Mouse (Mus musculus) v-Abl transformed pro-B cells (cell line): Measurements from ENCODE around the gene Casc1.

Experiments used
- in situ Hi-C, 2 experiments: fragments of 400-800 bp; cut with MboI; formaldehyde crosslinking; loops; one replicate each; pipeline ENCODE4 v1.15.1; 2025; ENCODE audit not compliant: unreplicated experiment in 2 of 2

Gene Casc1

GRCm38 (mm10) chr6:145210816-145211338 lies at the start of gene Casc1, which contains the start of gene Etfrf1:
Gene Casc1 (minus strand): TSS chr6:145211005.
Gene Etfrf1 (plus strand): TSS chr6:145211134.
- in situ Hi-C loops = no loop called here

GRCm38 (mm10) chr6:145256701-145257073 lies 45.9 kb upstream of the Casc1 start:
- in situ Hi-C loops = no loop called here

GRCm38 (mm10) chr6:145255952-145256700 lies 45.3 kb upstream of the Casc1 start:
- in situ Hi-C loops = no loop called here

GRCm38 (mm10) chr6:145250820-145251219 lies 40.0 kb upstream of the Casc1 start:
- in situ Hi-C loops = no loop called here

GRCm38 (mm10) chr6:145250185-145250791 lies 39.5 kb upstream of the Casc1 start, which contains the start of gene Kras:
Gene Kras (minus strand): TSS chr6:145250239.
- in situ Hi-C loops = no loop called here

GRCm38 (mm10) chr6:145249291-145250184 lies 38.7 kb upstream of the Casc1 start:
- in situ Hi-C loops = loop anchor here (5.0 kb wide), 2 partner anchors 88 to 93 kb away; no protein-coding TSS in a partner anchor

- in situ Hi-C loops = loop anchor here (5.0 kb wide), 2 partner anchors 89 to 94 kb away; no protein-coding TSS in a partner anchor
Observed at GRCm38 (mm10) chr6:145247886-145248285, 37.1 kb upstream of the Casc1 start.

- in situ Hi-C loops = loop anchor here (5.0 kb wide), 2 partner anchors 90 to 95 kb away; no protein-coding TSS in a partner anchor
Observed at GRCm38 (mm10) chr6:145246841-145247240, 36.0 kb upstream of the Casc1 start.

- in situ Hi-C loops = no loop called here
Observed at GRCm38 (mm10) chr6:145242521-145242920, 31.7 kb upstream of the Casc1 start.

GRCm38 (mm10) chr6:145240285-145240684 lies 29.5 kb upstream of the Casc1 start:
- in situ Hi-C loops = no loop called here

- in situ Hi-C loops = no loop called here
Observed at GRCm38 (mm10) chr6:145237148-145237547, 26.3 kb upstream of the Casc1 start.

GRCm38 (mm10) chr6:145235367-145235766 lies 24.6 kb upstream of the Casc1 start:
- in situ Hi-C loops = no loop called here

- in situ Hi-C loops = no loop called here
Observed at GRCm38 (mm10) chr6:145234391-145234790, 23.6 kb upstream of the Casc1 start.

GRCm38 (mm10) chr6:145226296-145226695 lies 15.5 kb upstream of the Casc1 start:
- in situ Hi-C loops = no loop called here

- in situ Hi-C loops = no loop called here
Observed at GRCm38 (mm10) chr6:145224246-145224645, 13.4 kb upstream of the Casc1 start.

- in situ Hi-C loops = no loop called here
Observed at GRCm38 (mm10) chr6:145215826-145216225, 5.0 kb upstream of the Casc1 start.

- in situ Hi-C loops = no loop called here
Observed at GRCm38 (mm10) chr6:145213916-145214315, 3.1 kb upstream of the Casc1 start.

- in situ Hi-C loops = no loop called here
Observed at GRCm38 (mm10) chr6:145211376-145212305, 836 bp upstream of the Casc1 start.

GRCm38 (mm10) chr6:145210056-145210680 lies 637 bp downstream of the Casc1 start:
- in situ Hi-C loops = no loop called here
